Mouse (Mus musculus): ENCODE results near the gene Eci2.

GRCm38 (mm10) chr13:34956901-34957300, 70.0 kb downstream of the Eci2 start:
- TF ChIP-seq POLR2A (IDR thresholded peaks at IDR 0.05; ENCODE audit: borderline replicate concordance, control insufficient read depth, low read depth, low read length): no peak
- TF ChIP-seq CTCF (IDR thresholded peaks at IDR 0.05; ENCODE audit: control insufficient read depth, insufficient read depth, low read length): no peak

Data from bone marrow, adult 2 months (tissue).